Mouse (Mus musculus) cerebral cortex, adult 2 months (tissue): ENCODE data around the gene Faim.

Experiments used
- WGBS: fragments of 180-500 bp; shearing (Covaris S2); methylation state at CpG from one replicate; pipeline ENCODE4 v1.1.7; 2018; 5-methylcytosine and 5-hydroxymethylcytosine counted together

Gene Faim

GRCm38 (mm10) chr9:98974898-98975297, 11.3 kb upstream of the Faim start:
- WGBS, result 52% methylated on average over 2 of the region's 2 CpGs

- WGBS, result 97% methylated on average over 1 of the region's 1 CpGs
These were observed 10.1 kb upstream of the Faim start for GRCm38 (mm10) chr9:98976081-98976480.

GRCm38 (mm10) chr9:98976520-98976919, 9.7 kb upstream of the Faim start:
- 50% methylated on average over 5 of the region's 5 CpGs for WGBS

- WGBS, result 5% methylated on average over 29 of the region's 29 CpGs
These were observed 6.4 kb upstream of the Faim start for GRCm38 (mm10) chr9:98979431-98980416.

GRCm38 (mm10) chr9:98986476-98987096, 413 bp downstream of the Faim start:
- WGBS, result 0% methylated on average over 50 of the region's 50 CpGs

- 27% methylated on average over 9 of the region's 9 CpGs for WGBS
These were observed 958 bp downstream of the Faim start for GRCm38 (mm10) chr9:98987131-98987530.

GRCm38 (mm10) chr9:98994103-98994502, 7.9 kb downstream of the Faim start:
- 92% methylated on average over 4 of the region's 4 CpGs for WGBS

GRCm38 (mm10) chr9:98999881-99000339, 13.7 kb downstream of the Faim start:
- WGBS, result 54% methylated on average over 9 of the region's 9 CpGs

GRCm38 (mm10) chr9:99001326-99001725, 15.2 kb downstream of the Faim start:
- WGBS, result 89% methylated on average over 6 of the region's 6 CpGs

- 88% methylated on average over 12 of the region's 12 CpGs for WGBS
These were observed 23.1 kb downstream of the Faim start for GRCm38 (mm10) chr9:99009069-99009897.

GRCm38 (mm10) chr9:99009898-99010199, 23.7 kb downstream of the Faim start:
- 86% methylated on average over 3 of the region's 3 CpGs for WGBS

GRCm38 (mm10) chr9:99016301-99016700, 30.1 kb downstream of the Faim start:
- WGBS, result 76% methylated on average over 3 of the region's 3 CpGs

GRCm38 (mm10) chr9:99016759-99017158, 30.6 kb downstream of the Faim start:
- 40% methylated on average over 3 of the region's 3 CpGs for WGBS

- WGBS, result 77% methylated on average over 6 of the region's 6 CpGs
These were observed 31.5 kb downstream of the Faim start for GRCm38 (mm10) chr9:99017679-99018078.

- 48% methylated on average over 5 of the region's 5 CpGs for WGBS
These were observed 35.0 kb downstream of the Faim start for GRCm38 (mm10) chr9:99021166-99021565.

- 83% methylated on average over 4 of the region's 4 CpGs for WGBS
These were observed 35.6 kb downstream of the Faim start for GRCm38 (mm10) chr9:99021751-99022150.

GRCm38 (mm10) chr9:99032031-99032430, 45.9 kb downstream of the Faim start:
- WGBS, result 79% methylated on average over 8 of the region's 8 CpGs

GRCm38 (mm10) chr9:99034111-99034510, 47.9 kb downstream of the Faim start:
- WGBS, result 80% methylated on average over 8 of the region's 8 CpGs

GRCm38 (mm10) chr9:99035575-99035974, 49.4 kb downstream of the Faim start, which contains the start of gene Gm1123:
Gene Gm1123, minus strand, starts transcription at chr9:99035715.
- 82% methylated on average over 12 of the region's 12 CpGs for WGBS

GRCm38 (mm10) chr9:99041994-99042393, 55.8 kb downstream of the Faim start:
- WGBS, result 89% methylated on average over 9 of the region's 9 CpGs

- 86% methylated on average over 4 of the region's 4 CpGs for WGBS
These were observed 56.5 kb downstream of the Faim start for GRCm38 (mm10) chr9:99042641-99043040.

GRCm38 (mm10) chr9:99044761-99045160, 58.6 kb downstream of the Faim start:
- WGBS, result 60% methylated on average over 8 of the region's 8 CpGs
